Mouse (Mus musculus) testis, adult 10 weeks (tissue): ENCODE data around the gene Noto. TPM values are rescaled to one million over a fixed set of nuclear protein-coding genes. Genes with fewer than 3 reads are reported as not detected.

Experiments
- polyA plus RNA-seq: library from polyadenylated mRNA; stranded (reverse); fragments of 350-450 nt; fragmentation: Illumina TruSeq; extraction: RNeasy Lipid Tissue Mini Kit (QIAGEN cat#74804); gene quantifications from one replicate; pipeline ENCODE4 v1.2.3, GENCODE M21; 2014; ENCODE audit warnings: low read depth, low replicate concordance

Noto gene
- polyA plus RNA-seq = not detected

DNA sequence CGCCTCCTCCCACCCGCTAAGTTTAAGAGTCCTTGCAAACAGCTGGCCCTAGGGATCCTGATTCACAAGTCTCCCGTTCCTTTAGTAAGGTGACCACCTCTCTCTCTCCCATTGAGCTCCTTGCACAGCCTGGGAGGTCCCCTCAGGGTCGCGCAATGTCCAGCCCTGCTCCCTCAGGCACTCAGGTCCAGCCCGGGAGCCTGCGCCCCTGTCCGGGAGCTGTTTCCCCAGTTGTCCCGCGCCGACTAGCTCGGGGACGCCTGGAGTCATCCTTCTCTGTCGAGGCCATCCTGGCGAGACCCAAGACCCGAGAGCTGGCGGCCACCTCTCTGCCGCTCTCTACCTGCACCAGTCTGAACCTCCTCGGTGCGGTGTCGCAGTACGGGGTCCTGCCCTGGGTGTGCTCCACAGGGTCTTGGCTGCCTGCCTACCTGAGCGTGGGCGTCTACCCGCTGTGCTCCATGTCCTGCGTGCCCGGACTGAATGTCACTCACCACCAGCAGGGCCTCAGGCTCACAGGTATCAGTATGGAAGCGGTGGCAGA, at the start of gene Noto:
TSS of gene Noto (plus strand) at position 51 of the 544 bp plus-strand sequence.

DNA sequence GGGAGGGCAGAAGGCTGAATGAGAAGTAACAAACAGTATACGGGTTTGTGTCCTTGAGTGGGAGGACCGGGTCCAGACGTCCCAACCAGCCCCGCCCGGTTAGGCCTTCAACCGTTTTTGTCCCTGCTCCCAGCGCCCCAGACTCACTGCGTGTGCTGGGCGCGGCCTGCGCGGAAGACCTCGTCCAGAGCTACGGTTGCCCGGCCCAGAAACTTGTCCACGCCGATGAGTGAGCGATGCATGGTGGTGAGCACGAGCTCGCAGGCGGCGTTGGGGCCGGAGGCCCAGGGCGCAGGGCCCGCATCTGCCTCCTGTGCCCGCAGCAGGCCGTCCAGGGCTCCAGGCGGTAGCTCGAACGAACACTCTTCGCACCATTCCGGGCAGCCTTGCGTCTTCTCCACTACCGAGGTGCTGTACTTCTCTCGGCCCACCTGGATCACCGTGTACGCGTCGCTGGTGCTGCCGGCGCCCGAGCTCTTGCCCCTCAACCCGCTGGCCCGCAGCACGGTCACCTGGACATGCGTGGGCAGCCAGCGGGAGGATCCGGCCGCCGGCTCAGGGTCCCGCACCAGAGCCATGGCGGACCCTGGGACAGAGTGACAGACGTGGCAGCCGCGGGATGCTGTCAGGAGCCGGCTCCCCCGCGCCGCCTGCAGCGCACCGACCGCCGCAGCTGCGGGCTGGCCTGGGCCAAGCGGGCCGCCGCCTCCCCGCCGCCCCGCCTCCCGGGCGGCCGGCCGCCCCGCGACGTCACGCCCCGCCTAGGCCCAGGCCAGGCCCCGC, 49.5 kb upstream of the Noto start, which contains the start of gene Rab11fip5:
TSS of gene Rab11fip5 (minus strand) at position 684 of the 783 bp plus-strand sequence.

DNA sequence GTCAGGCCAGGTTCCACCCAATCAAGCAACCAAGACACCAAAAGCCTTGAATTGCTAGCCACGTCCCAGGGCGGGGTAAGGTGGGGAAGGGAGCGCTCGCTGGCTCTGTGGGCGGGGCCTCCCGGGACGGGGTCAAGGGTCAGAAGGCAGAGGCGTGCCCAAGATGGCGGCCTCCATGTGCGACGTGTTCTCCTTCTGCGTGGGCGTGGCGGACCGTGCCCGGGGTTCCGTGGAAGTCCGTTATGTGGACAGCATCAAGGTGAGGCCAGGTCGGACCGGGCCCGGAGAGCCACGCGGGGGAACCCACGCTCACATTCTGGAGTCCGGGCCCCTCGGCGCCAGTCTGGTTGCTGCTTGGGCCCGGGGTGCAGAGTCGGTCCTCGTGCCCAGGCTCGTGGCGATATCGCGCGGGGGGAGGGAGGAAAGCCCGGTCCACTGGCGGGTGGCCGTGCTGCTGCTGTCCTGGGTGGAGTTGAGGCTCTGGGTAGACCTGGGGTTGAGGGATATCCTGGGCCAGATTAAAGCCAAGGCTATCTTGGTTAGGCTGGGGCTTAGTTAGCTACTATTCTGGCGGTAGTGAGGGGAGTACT, 8.3 kb downstream of the Noto start, which contains the start of gene Smyd5:
TSS of gene Smyd5 (plus strand) at position 148 of the 590 bp plus-strand sequence.

DNA sequence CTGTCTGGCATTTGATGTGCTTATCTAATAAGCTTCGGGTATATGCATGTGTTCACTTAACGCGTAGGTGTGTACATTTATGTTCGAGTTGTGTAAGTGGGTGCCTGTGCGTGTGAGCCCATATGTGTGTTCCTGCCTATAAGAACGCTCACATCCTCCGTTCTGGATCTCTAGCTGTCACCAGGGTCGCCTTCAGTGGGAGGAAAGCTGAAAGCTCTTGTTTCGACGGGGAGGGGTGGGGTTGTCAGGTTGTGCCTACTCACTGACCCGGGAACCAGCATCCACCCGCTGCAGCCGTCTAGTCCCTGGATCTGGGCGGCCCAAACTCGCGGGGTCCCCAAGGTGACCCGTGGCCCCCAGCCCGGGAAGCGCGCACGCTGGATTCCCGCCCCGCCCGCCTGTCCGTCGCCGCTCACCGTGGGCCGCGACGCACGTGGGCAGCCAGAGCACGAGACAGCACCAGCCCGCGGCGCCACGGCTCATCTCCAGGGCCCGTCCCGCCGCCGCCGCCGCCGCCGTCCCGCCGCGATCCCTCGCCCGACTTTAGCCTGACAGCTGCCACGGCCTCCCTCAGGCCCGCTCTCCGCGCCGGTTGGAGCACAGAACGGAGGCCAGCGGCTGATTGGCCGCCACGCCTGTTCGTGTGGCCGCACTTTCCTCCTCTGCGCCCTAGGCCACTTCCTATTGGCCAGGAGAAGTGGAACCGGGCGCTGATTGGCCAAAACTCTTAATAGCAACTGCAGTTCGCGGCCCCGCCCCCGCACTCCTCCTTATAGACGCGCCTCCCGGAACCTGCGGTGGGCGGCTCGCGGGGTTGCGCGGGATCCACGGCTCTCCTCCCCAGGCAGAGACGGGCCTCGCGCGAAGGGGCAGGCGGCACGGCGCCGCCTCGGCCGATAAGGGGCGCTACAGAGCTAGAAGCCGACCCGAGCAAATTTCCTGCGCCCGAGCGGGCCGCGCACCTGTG, 27.3 kb downstream of the Noto start, which contains the start of gene Cct7:
TSS of gene Cct7 (plus strand) at position 818 of the 967 bp plus-strand sequence.

DNA sequence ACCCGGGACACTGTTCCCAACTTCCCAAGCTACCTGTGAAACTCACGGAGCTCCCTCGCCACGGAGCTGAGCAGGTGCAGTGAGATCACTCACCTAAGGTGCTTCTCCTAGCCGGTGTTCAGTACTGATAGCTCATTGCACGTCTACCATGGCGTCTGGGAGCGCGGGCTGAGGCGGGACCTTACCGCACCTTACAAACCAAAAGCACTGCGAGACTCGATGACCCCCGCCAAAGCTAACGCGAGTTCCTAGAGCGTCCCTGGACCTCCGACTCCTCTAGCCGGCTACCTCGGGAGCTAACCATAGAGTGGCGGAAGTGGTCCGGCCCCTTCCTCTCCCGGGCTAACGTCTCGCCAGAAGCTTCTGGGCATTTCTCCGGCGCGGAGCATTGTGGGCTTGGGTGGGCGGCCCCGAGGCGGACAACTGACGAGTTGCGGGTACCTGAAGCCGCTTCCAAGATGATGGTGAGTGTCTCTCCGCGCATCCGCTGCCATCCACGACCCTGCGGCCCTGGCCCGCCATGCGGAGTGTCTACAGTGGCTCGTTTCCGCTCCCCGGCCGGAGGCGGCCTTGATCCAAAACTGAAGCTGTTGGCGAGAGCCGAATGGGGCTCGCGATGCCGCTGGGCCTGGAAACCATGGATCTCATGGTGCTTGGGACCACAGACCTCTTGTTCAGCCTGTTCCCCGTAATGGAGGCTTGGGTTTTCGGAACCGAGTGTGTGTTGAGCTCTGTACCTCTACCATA, 28.2 kb downstream of the Noto start, which contains the start of gene Pradc1:
TSS of gene Pradc1 (minus strand) at position 307 of the 747 bp plus-strand sequence.

Other genes with a start within 250 kb of the Noto start
- not detected for gene Emx1, start 236.4 kb upstream of the Noto start, polyA plus RNA-seq
- gene Sfxn5, start 90.5 kb upstream of the Noto start, polyA plus RNA-seq = 0.24 TPM
- gene Rab11fip5, start 49.3 kb upstream of the Noto start, polyA plus RNA-seq = 20.2 TPM
- 1.5 TPM for gene Smyd5, start 8.1 kb downstream of the Noto start, polyA plus RNA-seq
- gene Cct7, start 27.6 kb downstream of the Noto start, polyA plus RNA-seq = 361 TPM
- 4.5 TPM for gene Pradc1, start 28.1 kb downstream of the Noto start, polyA plus RNA-seq
- gene Fbxo41, start 79.1 kb downstream of the Noto start, polyA plus RNA-seq = 0.08 TPM
- gene Egr4, start 89.7 kb downstream of the Noto start, polyA plus RNA-seq = 0.21 TPM
- gene Alms1, start 163.6 kb downstream of the Noto start, polyA plus RNA-seq = 117 TPM